Mouse (Mus musculus) left cerebral cortex, adult 2 months (tissue): ENCODE results near the gene Trub2. TPM values are rescaled to one million over a fixed set of nuclear protein-coding genes. Genes with fewer than 3 reads are reported as not detected.

ENCODE experiments used
- DNase-seq, 2 experiments: peaks; one replicate each; pipeline ENCODE4 v3.0.0; 2021 to 2022; ENCODE audit warnings: low spot score in 2 of 2, mixed read lengths in 1 of 2; ENCODE audit errors: extremely low spot score in 1 of 2
- H3K27ac ChIP-seq: fragments of 200-600 bp; 2 replicates; pipeline ENCODE4 v1.8.1; 2022
- H3K4me3 ChIP-seq: fragments of 200-600 bp; 2 replicates; pipeline ENCODE4 v1.8.1; 2022
- CTCF ChIP-seq: fragments of 200-600 bp; IDR thresholded peaks from 2 replicates; pipeline ENCODE4 v1.8.1; 2022; ENCODE audit warnings: antibody characterized with exemption, mild to moderate bottlenecking, moderate library complexity
- intact Hi-C: fragments of 180-260 bp; cut with DNase I; formaldehyde crosslinking; loops from one replicate; pipeline ENCODE4 v1.15.1; 2025
- long read RNA-seq, 2 experiments: library from polyadenylated mRNA; stranded (forward); transcript quantifications; one replicate each; pipeline ENCODE4 v2.0.0; 2021; ENCODE audit warnings: borderline mapping rate in 2 of 2
- total RNA-seq, 2 experiments: library from RNA; stranded (reverse); gene quantifications; 2 replicates each; pipeline ENCODE4 v1.2.3; 2021

The Trub2 gene
- total RNA-seq = 10 to 100 TPM; 40.9 to 50.4 TPM
- long read RNA-seq, experiment 1, transcript Trub2-201 (8 exons, 3,408 nt) = major isoform, 5 of 28 reads
- long read RNA-seq, experiment 1, partial matches to known transcripts = 2 of 28 reads
- long read RNA-seq, experiment 1, other reads (novel, unspliced or antisense) = 16 of 28 reads
- long read RNA-seq, experiment 2, partial matches to known transcripts = 2 of 22 reads
- long read RNA-seq, experiment 2, other reads (novel, unspliced or antisense) = 12 of 22 reads

DNA sequence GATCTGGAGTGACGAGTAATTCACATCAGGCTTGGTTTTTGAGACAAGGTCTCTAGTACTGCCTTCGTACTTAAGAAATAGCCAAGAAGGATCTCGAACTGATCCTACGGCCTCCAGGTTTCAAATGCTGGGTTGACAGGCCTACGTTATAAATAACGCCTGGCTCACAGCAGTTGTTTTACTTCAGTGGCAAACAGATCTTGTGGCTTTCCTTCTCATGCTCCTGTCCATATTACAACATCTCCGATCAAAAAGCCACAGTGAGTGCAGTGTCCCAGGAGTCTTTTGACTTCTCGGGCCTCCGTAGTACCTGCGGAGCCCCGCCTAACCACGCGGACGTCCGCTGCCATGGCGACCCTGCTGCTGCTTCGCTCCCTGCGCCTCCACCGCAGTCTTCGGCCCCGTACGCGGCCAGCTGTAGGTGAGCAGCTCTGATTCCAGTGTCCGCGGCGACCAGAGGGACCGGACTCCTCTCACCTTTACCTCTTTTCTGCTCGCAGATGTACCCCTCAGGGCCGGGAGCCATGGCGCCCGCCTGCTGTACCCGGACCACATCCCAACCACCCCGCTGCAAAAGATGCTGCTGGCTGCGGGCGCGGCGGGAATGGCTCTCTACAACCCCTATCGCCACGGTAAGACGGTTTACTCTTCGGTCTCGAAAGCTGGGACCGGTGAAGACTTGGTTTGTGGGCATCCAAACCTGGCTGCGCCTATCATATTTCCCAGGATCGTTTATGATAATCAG is at the start of gene Trub2:
Trub2 (minus strand) TSS at position 566 of the 745 bp plus-strand sequence.
- intact Hi-C loops = no loop called here
- no peak for TF ChIP-seq CTCF
- Histone ChIP-seq H3K27ac (peak within 1 kb of the TSS; percentile 73), H3K4me3 (peak within 1 kb of the TSS; percentile 93)
- DNase-seq = peak; percentile 87 to 90

DNA sequence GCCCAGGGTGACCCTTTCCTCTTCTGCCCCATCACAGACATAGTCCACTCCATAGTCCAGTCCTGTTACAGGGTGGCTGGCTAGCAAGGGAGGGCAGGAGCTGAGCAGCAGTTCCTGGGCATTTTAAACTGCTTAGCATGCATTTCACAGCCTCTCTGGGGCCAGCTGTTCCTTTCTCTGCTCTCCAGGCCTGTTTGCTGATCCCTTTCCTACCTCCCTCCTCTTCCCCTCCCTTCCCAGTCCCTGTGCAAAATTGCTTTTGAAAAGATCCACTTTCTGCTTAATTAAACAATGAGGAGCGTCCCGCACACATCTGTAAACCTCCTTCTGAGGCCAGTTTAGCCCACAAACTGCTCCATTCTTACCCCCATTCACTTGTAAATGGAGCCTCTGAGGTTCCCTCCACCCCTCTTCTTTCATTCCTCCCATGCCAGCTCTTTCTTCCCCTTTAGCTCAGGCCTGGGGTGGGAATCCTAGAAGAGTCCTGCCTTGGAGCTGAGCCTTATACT is 47.1 kb upstream of the Trub2 start:
- Histone ChIP-seq H3K4me3 (no peak overlapping the region), H3K27ac (peak overlapping the region; percentile 66)
- intact Hi-C loops = no loop called here
- TF ChIP-seq CTCF = no peak
- DNase-seq = no peak

DNA sequence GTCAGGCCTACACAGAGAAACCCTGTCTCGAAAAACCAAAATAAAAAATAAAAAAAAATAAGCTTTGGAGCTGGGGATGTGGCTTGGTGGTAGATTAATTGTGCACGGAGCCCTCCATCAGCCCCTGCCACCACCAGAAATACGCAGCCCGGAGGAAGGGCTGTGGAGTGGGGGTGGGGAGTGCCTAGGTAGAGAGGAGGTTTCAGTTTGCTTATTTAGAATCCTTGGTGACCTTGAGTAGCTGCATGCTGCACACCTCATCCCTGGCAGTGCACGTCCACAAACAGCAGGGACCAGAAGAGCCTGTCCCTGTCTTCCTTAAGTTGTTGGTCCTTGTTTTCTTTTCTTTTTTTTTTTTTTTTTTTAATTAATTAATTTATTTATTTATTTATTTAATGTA is 45.5 kb upstream of the Trub2 start:
- intact Hi-C loops = no loop called here
- no peak for DNase-seq
- TF ChIP-seq CTCF = no peak
- no peak overlapping the region for H3K4me3 ChIP-seq
- H3K27ac ChIP-seq = no peak overlapping the region

DNA sequence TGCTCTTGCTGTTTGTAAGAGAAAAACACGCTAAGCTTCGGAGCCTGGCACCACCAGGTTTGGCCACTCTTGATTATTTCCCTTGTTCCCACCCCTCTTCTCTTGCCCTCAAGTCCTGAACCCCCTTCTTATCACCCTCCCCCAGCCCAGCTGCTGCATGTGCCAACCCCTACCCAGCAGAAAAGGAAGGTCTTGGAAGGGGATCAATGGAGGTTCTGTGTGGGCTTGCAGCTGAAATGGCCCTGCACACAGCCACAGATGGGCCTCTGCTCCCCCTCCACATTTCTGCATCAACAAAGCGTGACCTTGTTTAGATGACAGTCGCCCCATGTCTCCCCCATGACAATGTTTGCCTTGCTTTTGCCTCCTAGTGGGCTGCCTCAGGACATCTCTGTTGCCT is 42.8 kb upstream of the Trub2 start:
- intact Hi-C loops = no loop called here
- H3K4me3 ChIP-seq = no peak overlapping the region
- no peak for TF ChIP-seq CTCF
- DNase-seq = peak in 1 of 2 experiments; percentile 35
- H3K27ac ChIP-seq = peak overlapping the region; percentile 71; the same call in 1 of the 2 replicates

DNA sequence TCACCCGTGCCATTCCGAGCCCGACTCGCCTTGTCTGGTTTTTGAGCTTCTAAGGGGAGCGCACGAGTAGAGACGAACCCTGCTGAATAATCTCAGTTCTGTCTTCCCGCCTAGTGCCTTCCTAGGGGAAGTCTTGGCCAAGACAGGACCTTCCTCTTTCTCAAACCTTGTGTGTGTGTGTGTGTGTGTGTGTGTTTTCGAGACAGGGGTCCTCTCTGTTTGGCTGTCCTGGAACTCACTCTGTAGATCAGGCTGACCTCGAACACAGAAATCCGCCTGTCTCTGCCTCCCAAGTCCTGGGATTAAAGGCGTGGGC is 39.4 kb upstream of the Trub2 start:
- TF ChIP-seq CTCF = no peak
- Histone ChIP-seq H3K4me3 (peak overlapping the region; percentile 88), H3K27ac (peak overlapping the region; percentile 88)
- intact Hi-C loops = no loop called here
- no peak for DNase-seq

DNA sequence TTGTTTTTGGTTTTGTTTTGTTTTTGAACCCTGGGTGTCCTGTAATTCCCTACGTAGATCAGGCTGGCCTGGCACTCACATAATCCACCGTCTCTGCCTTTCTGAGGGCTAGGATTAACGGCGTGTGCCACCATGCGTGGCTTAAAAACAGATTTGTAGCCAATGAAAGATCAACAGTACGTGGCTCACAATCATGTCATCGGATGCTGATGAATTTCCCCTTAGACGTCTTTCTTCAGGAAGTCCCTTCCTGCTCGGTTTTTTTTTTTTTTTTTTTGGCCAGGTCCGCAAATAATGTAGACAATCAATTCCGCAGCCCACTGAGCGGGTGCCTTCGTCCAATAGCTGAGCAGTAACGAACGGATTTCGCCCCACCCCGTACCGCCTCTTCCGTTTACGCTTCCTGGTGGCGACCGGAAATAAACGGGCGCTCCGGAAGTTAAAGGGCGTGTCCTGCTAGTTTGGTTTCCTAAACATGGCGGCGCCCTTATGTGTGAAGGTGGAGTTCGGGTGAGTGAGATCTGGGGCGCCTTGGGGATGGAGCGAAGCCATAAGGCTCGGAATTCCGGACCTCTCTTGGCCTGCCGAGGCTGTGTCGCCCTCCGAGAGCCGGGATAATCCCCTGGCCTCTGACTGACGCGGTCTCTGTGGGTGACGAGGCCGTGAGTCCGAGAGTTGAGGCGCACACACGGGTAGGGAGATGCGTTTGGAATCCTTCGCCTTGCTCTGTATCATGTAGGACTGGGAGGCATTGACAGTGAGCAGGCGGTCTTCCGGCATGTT is 38.8 kb upstream of the Trub2 start:
- intact Hi-C loops = no loop called here
- peak; percentile 93 to 94 for DNase-seq
- peak overlapping the region; percentile 88 for H3K4me3 ChIP-seq
- peak overlapping the region; percentile 97 for H3K27ac ChIP-seq
- no peak; the same call in 1 of the 2 replicates for TF ChIP-seq CTCF

DNA sequence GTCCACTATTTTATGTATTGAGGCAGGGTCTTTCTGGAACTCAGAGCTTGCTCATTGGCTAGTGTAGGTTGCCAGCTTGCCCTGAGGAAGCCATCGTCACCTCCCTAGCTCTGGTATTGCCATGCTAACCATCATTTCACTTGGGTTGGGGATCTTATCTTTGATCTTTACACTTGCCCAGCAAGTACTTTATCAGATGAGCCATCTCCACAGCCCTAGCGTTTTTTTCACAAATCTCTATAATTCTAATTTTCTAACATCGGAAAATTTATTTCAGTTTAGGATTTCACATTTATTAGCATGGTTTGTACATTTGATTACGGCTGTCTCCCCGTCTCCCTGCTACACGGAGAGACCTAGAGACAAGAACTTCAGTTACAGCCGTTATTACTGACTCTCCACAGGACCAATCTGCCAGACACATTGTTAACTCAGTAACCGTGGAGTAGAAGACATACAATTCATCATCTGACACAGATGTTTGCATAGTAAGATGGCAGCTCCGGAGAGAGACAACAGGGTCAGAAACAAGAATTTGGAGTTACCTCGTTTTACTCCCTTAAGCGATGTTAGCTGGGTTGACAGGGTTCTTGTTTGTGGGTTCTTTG is 38.1 kb upstream of the Trub2 start:
- Histone ChIP-seq H3K27ac (peak overlapping the region; percentile 97), H3K4me3 (peak overlapping the region; percentile 88)
- no peak for DNase-seq
- intact Hi-C loops = no loop called here
- TF ChIP-seq CTCF = no peak

DNA sequence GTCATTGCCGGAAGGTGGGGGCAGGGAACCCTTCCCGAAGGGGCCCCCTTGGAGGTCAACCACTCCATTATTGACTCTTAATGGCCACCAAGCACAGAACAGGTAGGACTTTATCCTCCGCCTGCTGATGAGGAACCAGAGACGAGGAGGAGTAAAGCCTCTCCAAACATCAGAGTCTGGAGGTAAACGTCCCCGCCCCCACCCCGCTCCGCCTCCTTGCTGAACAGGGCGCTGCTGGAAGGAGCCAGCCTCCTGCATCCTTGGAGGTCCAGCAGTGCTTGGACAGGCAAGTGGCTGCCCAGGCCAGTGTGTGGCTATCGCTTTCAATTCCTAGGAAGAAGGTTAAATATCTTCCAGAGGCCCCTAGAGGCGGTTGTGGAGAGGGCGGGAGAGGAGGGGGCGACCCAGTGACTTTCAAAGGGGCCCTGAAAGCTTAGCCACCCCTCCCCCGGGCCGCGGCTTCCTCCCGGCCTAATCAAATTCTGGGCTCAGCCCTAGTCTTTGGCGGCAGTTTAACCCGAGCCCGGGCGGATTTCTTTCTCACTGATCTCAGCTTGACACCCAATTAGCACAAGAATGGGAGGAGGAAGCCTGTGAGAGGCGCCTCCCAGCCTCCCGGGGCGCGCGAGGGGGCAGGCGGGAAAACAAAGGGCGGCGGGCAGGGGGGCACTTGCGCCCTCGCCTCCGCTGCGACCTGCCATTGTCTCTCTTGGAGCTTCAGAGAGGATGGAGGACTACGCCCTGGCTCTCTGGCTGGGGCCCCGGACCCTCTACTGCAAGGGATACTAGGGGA is 31.9 kb upstream of the Trub2 start, which contains the start of gene Urm1:
Urm1 (plus strand) TSS at position 51 of the 793 bp plus-strand sequence.
- Histone ChIP-seq H3K27ac (peak within 1 kb of the TSS; percentile 96), H3K4me3 (peak within 1 kb of the TSS; percentile 61)
- peak; percentile 5 for TF ChIP-seq CTCF
- intact Hi-C loops = no loop called here
- DNase-seq = peak; percentile 60 to 68

DNA sequence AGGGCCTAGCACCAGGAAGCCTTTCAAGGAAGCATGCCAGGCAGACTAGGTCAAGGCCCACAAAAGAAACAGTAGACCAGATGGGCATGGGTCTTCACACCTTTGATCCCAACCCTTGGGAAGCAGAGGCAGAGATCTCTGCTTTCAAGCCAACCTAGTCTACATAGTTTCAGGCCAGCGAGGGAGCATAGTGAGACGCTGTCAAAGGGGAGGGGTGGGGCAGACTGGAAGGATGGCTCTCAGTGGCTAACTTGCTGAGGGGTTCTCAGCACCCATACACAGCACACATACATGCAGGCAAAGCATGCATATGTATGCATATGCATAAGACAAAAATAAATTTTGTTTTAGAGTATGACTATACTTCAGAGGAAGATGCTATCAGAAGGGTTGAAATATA is 31.1 kb upstream of the Trub2 start:
- DNase-seq = no peak
- Histone ChIP-seq H3K4me3 (no peak overlapping the region; the same call in 1 of the 2 replicates), H3K27ac (peak overlapping the region; percentile 96)
- intact Hi-C loops = no loop called here
- no peak for TF ChIP-seq CTCF

DNA sequence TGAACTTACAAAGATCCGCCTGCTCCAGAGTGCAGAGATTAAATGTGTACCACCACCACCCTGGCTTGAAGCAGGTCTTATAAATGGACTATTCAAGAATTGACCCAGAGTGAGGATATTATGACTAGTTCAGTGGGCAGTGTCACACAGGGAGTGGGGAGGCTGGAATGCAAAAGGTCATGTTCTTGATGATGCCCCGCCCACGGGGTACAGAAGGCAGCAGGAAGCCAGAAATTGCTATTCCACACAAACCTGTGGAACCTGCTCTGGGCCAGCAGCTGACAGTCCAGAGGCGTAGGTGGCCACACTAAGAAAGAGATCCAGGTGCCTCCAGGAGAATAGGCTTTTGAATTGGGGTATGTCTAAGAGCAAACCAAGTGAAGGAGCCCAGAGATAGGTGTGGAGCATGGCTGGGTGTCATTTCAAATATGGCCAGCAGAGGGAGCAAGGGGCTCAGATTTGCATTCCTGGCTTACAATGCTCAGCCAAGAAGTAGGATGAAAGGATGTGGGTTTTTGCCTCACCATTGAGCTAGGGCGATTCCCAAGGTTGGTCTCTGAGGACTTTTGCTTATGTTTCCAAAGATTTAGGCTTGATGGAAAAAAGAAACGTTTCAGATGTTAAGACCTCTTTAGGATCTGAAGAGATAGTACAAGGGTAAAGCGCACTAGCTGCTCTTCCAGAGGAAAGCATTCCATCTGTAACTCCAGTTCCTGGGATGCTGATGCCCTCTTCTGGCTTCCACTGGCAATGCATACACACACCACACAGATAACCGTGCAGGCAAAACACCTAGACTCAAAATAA is 29.3 kb upstream of the Trub2 start:
- intact Hi-C loops = loop anchor here (1.0 kb wide), 1 partner anchor 42 kb away; no protein-coding TSS in a partner anchor
- TF ChIP-seq CTCF = peak; percentile 86
- DNase-seq = peak; percentile 86 to 88
- Histone ChIP-seq H3K4me3 (no peak overlapping the region), H3K27ac (no peak overlapping the region; the same call in 1 of the 2 replicates)
